Mouse (Mus musculus) thymus, adult 18-20 months (tissue): Measurements from ENCODE around the gene Rph3al.

Experiments used
- DNase-seq, 2 experiments: peaks; one replicate each; pipeline ENCODE4 v3.0.0; 2022; ENCODE audit warnings: mixed read lengths in 2 of 2

The Rph3al gene

GRCm38 (mm10) chr11:75904982-75905381 is 33.2 kb downstream of the Rph3al start:
- no peak for DNase-seq

GRCm38 (mm10) chr11:75904501-75904900 is 33.7 kb downstream of the Rph3al start:
- no peak for DNase-seq

DNA sequence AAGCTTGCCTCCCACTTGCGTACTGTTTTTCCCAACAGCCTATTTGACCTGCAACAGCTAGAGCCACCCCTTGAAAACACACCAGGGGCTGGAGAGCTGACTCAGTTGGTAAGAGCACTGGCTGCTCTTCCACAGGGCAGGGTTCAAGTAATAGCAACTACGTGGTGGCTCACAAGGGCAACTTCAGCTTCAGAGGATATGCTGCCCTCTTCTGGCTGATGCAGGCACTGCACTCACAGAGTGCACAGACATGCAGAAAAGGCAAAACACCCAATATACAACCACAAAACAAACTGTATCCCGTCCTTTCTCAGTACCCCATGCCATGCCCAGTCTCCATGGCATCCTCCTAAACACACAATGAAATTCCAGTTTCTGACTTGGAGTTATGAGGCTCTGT is 34.7 kb downstream of the Rph3al start:
- DNase-seq, result no peak

- DNase-seq, result no peak
Measured at GRCm38 (mm10) chr11:75901339-75901738, 36.9 kb downstream of the Rph3al start.

- DNase-seq, result no peak
Measured at GRCm38 (mm10) chr11:75899676-75900075, 38.6 kb downstream of the Rph3al start.

GRCm38 (mm10) chr11:75898532-75898931 is 39.7 kb downstream of the Rph3al start:
- DNase-seq, result no peak

DNA sequence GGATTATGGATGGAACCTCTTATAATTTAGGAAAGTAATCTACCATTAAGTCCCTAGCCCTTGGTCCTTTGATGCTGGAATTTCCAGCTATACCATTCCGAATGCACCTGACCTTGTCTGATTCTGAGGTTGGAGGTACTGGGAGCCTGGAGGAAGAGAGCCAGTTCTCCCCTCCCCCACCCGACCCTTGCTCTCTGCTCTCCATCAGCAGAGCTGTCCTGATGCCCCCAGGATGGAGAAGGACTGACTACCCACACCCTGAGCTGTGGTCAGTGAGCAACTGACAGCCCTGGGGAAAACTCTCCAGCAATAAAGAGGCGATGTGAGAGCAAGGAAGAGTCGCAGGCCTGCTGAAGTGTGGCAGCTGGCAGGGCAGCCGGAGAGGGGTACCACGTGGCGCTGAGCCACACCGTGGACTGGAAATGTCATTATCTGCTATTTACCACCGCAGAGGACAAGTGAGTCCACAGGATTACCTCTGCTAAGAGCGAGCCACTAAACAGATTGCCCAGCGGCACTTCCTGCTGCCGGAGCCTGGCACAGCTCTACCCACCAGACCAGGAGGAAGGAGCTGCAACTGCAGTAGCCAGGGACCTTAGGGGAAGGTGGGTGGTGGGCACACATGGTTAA is 43.3 kb downstream of the Rph3al start:
- no peak for DNase-seq

- no peak for DNase-seq
Measured at GRCm38 (mm10) chr11:75893956-75894355, 44.3 kb downstream of the Rph3al start.

DNA sequence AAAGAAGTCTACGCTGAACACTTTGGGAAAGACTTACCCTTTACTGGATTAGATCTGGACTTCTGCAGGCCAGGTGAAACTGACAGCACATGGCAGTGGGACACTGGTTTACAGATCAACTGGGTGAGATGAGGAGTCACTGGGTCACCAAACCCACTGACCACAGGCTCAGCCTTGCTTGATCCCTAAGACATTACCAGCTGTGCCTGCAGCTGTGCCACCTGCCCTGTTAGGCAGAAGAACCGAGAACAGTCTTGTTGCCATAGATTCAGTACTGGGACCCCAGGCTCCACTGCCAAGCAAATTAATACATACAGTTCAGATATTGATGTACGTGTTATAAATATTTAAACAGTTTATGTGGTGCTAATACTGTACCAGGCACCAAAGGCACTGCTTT is 50.9 kb downstream of the Rph3al start:
- no peak for DNase-seq

GRCm38 (mm10) chr11:75881234-75881633 is 57.0 kb downstream of the Rph3al start:
- DNase-seq, result no peak

GRCm38 (mm10) chr11:75880064-75880463 is 58.2 kb downstream of the Rph3al start:
- DNase-seq, result no peak

GRCm38 (mm10) chr11:75878460-75878859 is 59.8 kb downstream of the Rph3al start:
- no peak for DNase-seq

GRCm38 (mm10) chr11:75876043-75876780 is 62.0 kb downstream of the Rph3al start:
- DNase-seq, result no peak

- DNase-seq, result no peak
Measured at GRCm38 (mm10) chr11:75871688-75872087, 66.5 kb downstream of the Rph3al start.

GRCm38 (mm10) chr11:75870947-75871346 is 67.3 kb downstream of the Rph3al start:
- DNase-seq, result no peak

- no peak for DNase-seq
Measured at GRCm38 (mm10) chr11:75870386-75870785, 67.8 kb downstream of the Rph3al start.

DNA sequence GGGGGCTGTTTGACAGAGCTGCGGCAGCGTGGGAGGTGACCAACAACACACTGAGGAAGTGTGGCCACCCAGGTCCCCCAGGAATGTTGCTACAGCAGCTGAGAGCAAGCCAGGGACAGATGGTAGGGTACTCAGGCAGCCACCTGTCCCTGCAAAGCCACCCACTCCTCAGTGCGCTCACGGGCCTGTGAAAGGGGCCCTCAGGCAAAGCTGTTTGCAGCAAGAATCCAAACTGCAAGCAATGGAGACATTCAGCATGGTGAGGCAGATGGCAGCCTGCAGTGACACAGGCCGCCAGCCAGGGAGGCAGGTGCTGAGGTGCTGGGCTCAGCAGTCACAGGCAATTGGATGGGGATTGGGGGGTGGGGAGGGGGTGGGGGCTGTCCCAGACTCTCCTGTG is 68.3 kb downstream of the Rph3al start:
- DNase-seq, result no peak

GRCm38 (mm10) chr11:75866861-75867260 is 71.4 kb downstream of the Rph3al start:
- no peak for DNase-seq

DNA sequence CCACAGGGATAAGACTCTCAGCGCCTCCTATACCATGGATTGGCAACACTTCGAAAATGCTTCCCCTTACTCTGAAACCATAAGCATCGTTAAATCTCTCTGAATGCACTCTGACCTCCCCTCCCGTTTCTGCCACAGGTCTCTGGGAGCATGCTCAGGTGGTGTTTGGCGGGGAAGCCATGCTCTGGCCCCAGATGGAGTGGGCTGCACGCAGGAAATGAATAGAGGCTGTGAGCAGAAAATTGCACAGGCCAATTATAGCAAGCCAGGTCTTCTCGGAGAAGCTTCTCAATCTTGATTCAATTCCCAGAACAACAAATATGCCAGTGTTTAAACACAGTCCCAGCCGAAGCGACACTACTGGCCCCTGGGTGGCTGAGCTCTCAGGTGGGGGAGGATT is 72.4 kb downstream of the Rph3al start:
- no peak for DNase-seq

DNA sequence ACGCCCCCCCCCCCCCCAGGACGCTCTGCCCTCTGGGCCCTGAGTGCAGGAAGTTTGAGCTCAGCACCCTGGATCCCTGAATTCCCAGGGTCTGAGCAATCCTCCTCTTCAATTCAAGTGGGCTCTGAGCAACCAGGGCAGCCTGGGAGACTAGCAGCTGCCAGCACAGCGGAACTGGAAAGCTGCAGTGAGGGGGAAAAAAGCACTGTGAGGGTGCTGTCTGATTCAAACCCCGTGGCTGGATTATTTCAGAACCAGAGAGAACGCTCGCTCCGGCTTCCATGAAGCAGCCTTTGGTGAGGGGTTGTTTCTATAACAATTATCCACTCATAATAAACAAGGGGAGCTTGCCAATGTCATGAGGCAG is 73.0 kb downstream of the Rph3al start:
- no peak for DNase-seq

- DNase-seq, result no peak
Measured at GRCm38 (mm10) chr11:75864529-75865252, 73.5 kb downstream of the Rph3al start.

GRCm38 (mm10) chr11:75862466-75862865 is 75.8 kb downstream of the Rph3al start:
- DNase-seq, result no peak

DNA sequence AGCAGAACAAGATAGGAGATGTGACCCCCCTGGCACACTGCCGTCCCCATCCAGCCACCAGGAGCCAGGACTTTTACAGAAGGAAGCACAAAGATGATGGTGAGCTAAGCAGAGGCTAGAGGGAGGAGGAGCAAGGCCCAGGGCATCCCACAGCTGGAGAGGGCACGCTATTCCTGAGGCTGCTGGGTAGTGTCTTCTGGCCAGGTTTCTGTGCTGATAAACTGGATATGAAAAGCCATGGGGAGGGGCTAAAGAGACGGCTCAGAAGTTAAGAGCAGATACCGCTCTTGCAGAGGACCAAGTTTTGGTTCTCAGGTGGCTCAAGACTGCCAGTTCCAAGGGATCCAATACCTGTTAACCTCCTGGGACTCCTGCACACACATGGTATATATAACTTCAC is 76.6 kb downstream of the Rph3al start:
- no peak for DNase-seq

- DNase-seq, result no peak
Measured at GRCm38 (mm10) chr11:75861213-75861612, 77.0 kb downstream of the Rph3al start.
